Mouse (Mus musculus) neural tube, embryonic 12.5 days (tissue): ENCODE data around the gene Kdm4a. TPM values are rescaled to one million over a fixed set of nuclear protein-coding genes. Genes with fewer than 3 reads are reported as not detected.
A peak's percentile ranks its signal among the peaks of the same experiment; 100 is the strongest.

ENCODE experiments used
- ATAC-seq: fragments of 200-750 bp; cut with Nextera tagmentation; 2 replicates; pipeline ENCODE4 v1.8.0; 2017; ENCODE audit warnings: low read depth, mild to moderate bottlenecking, moderate TSS enrichment, moderate library complexity; ENCODE audit not compliant: low FRiP score
- H3K27ac ChIP-seq: fragments of 300-500 bp; sonication (generic); 2 replicates; pipeline ENCODE4 v1.5.1; 2016
- H3K27me3 ChIP-seq: fragments of 300-500 bp; sonication (generic); replicated peaks from 2 replicates; pipeline ENCODE4 v1.6.1; 2016; ENCODE audit warnings: mild to moderate bottlenecking
- H3K36me3 ChIP-seq: fragments of 300-500 bp; sonication (generic); 2 replicates; pipeline ENCODE4 v1.6.1; 2016; ENCODE audit warnings: mild to moderate bottlenecking
- H3K4me1 ChIP-seq: fragments of 300-500 bp; sonication (generic); 2 replicates; pipeline ENCODE4 v1.6.1; 2016
- H3K4me2 ChIP-seq: fragments of 300-500 bp; sonication (generic); replicated peaks from 2 replicates; pipeline ENCODE4 v1.6.1; 2016; ENCODE audit warnings: mild to moderate bottlenecking
- H3K4me3 ChIP-seq: fragments of 300-500 bp; sonication (generic); 2 replicates; pipeline ENCODE4 v1.5.1; 2016
- H3K9ac ChIP-seq: fragments of 300-500 bp; sonication (generic); 2 replicates; pipeline ENCODE4 v1.6.1; 2016; ENCODE audit warnings: mild to moderate bottlenecking
- H3K9me3 ChIP-seq: fragments of 300-500 bp; sonication (generic); 2 replicates; pipeline ENCODE4 v1.6.1; 2016; ENCODE audit warnings: mild to moderate bottlenecking
- WGBS: fragments of 180-500 bp; shearing (Covaris S2); methylation state at CpG from one replicate; pipeline ENCODE4 v1.1.7; 2016; 5-methylcytosine and 5-hydroxymethylcytosine counted together
- polyA plus RNA-seq: library from polyadenylated mRNA; unstranded; fragments of >200 nt; fragmentation: Nextera tagmentation; extraction: Ambion mirVana; gene quantifications from 2 replicates; pipeline ENCODE4 v1.2.1, GENCODE M21; 2016

The Kdm4a gene
- polyA plus RNA-seq, 1 experiment from 2014 or later: 55.1 TPM

DNA sequence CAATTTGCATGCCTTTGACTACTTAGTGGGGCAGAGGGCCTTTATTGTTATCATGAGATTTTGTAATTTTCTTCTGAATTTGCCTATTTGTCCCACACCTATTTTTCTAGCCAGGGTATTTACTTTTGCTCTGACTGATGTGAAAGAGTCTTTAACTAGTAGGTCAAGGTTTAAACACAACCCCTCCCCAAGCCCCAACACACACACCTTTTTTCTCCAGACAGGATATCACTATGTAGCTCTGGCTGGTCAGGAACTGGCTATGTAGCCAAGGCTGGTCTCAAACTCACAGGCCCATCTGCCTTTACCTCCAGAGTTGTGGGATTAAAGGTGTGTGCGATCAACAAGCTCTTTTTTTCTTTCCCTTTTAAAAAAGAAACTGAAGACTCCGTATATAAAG is 19.2 kb upstream of the Kdm4a start:
- WGBS: 85% methylated on average over 2 of the region's 2 CpGs
- Histone ChIP-seq H3K4me3 (no peak overlapping the region), H3K27ac (no peak overlapping the region), H3K4me1 (no peaks in the 10 kb centered on the region), H3K27me3 (no peaks in the 10 kb centered on the region), H3K36me3 (no peaks in the 10 kb centered on the region), H3K9ac (no peak overlapping the region), H3K4me2 (no peak overlapping the region), H3K9me3 (no peaks in the 10 kb centered on the region)
- ATAC-seq: no peak

DNA sequence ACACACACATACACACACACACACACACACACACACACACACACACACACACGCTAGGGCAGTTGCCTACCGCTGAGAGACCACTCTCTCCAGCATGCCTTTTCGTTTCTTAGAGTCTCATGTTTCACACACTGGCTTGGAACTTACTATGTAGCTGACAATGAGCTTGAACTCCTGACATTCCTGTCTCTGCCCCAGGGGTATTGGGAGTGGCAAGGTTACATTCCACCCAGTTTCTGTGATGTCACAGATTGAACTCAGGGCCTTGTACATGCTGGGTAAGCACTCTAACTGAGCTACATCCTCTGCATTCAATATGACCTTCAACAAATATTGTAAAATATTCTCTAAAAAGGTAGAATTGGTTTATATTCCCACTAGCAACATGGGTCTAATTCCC is 18.8 kb upstream of the Kdm4a start:
- ATAC-seq: no peak

DNA sequence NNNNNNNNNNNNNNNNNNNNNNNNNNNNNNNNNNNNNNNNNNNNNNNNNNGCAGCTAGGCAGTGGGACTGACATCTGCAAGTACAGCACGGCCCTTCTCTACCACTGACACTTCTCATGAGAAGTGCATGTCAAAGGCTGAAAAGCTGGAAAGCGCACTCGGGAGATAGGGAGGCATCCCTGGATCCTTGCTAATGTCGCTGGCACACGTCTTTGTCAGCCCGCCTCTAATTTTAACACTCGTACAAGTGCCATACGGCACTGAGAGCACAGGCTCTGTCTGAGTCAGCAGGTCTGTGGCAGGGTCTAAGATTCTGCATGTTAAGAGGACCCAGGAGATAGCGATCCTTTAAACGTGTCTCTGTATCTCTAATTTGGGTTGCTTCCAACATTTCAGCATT is 16.3 kb upstream of the Kdm4a start:
- no peaks in the 10 kb centered on the region for H3K36me3 ChIP-seq

More for the DNA sequence above, 18.8 kb upstream of the Kdm4a start:
- H3K4me1 ChIP-seq: no peaks in the 10 kb centered on the region
- H3K4me3 ChIP-seq: no peak overlapping the region
- H3K9me3 ChIP-seq: no peaks in the 10 kb centered on the region
- no peaks in the 10 kb centered on the region for H3K27me3 ChIP-seq
- H3K27ac ChIP-seq: no peak overlapping the region
- H3K4me2 ChIP-seq: no peak overlapping the region
- WGBS: 71% methylated on average over 3 of the region's 3 CpGs
- H3K9ac ChIP-seq: no peak overlapping the region
- H3K36me3 ChIP-seq: no peaks in the 10 kb centered on the region

DNA sequence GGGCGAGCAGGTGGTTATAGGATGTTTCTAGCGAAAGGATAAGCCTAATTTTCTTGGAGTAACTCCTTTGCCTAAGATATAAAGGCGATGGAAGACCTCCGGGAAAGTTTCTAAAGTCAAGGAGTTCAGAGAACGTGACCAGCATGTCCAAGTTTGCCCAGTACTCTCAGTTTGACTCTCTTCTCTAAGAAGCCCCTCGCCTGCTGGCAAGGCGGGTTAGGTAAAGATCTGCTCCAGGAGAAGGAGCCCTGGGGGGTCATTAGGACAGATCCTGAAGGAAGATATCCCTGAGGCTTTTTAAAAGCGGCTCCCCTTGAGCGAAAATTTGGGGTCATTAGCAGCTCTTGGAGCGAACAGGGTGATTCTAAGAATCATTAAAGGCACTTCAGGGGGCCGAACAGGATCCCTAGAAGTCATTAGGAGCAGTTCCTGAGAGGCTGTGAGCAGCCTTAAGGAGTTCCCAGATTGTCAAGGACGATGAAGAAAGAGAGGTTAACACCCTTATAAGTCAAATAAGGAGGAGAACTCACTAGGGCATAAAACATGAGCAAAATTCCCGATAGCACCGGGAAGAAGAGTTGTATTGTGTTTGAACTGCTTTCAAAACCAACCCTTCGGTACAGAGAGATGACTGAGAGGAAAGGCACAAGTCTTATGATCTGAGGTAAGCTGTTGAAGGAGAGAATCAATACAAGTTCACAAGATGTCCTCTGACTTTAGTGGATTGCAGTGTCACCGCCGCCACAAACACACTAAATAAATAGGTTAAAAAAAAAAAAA is 648 bp upstream of the Kdm4a start:
- 12% methylated on average over 17 of the region's 17 CpGs for WGBS
- H3K4me3 ChIP-seq: peak overlapping the region; percentile 78
- peak overlapping the region; percentile 74 for H3K4me2 ChIP-seq
- peak overlapping the region; percentile 89 for H3K27ac ChIP-seq
- no peaks in the 10 kb centered on the region for H3K9me3 ChIP-seq
- H3K9ac ChIP-seq: peak overlapping the region; percentile 49
- H3K4me1 ChIP-seq: peaks cover 11% of the 10 kb centered on the region
- no peaks in the 10 kb centered on the region for H3K27me3 ChIP-seq
- peaks cover 18% of the 10 kb centered on the region for H3K36me3 ChIP-seq
- 0 out of 2 replicates have a peak, but pooled peaks have one; percentile 5 for ATAC-seq

More for the DNA sequence above, 16.3 kb upstream of the Kdm4a start:
- Histone ChIP-seq H3K9me3 (no peaks in the 10 kb centered on the region), H3K4me1 (no peaks in the 10 kb centered on the region), H3K4me3 (no peak overlapping the region), H3K4me2 (no peak overlapping the region), H3K9ac (no peak overlapping the region), H3K27ac (no peak overlapping the region), H3K27me3 (no peaks in the 10 kb centered on the region)
- no peak for ATAC-seq
- 93% methylated on average over 10 of the region's 10 CpGs for WGBS

DNA sequence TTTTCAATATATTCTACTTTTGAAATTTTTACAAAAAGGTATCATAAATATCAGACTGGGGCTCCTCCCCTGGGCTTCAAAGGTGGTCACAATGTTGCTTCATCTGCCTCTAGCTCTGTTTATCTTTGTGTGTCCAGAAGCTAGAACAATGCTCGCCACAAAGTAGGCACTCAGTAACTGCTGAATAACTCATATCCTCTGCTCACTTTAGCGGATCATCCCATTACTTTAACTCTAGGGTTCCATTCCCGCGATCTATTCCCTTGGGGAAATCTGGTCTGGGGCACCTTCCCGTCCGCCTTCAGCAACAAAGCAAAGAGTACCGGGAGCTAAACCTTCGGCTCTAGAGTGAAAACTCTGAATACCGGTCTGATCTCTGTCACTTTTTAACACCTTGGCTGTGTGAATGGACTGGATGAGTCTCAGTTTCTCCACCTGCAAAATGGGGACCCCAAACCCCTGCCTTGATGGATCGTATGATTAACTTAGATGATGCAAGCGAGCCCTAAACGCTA is 834 bp downstream of the Kdm4a start:
- no peaks in the 10 kb centered on the region for H3K9me3 ChIP-seq
- H3K4me3 ChIP-seq: peak overlapping the region; percentile 78
- peaks cover 33% of the 10 kb centered on the region for H3K36me3 ChIP-seq
- H3K27me3 ChIP-seq: no peaks in the 10 kb centered on the region
- H3K4me1 ChIP-seq: peaks cover 11% of the 10 kb centered on the region
- H3K9ac ChIP-seq: peak overlapping the region; percentile 73
- H3K4me2 ChIP-seq: peak overlapping the region; percentile 74
- H3K27ac ChIP-seq: peak overlapping the region; percentile 89; the same call in 1 of the 2 replicates
- whole genome bisulfite sequencing: 2% methylated on average over 12 of the region's 12 CpGs
- ATAC-seq: no peak

DNA sequence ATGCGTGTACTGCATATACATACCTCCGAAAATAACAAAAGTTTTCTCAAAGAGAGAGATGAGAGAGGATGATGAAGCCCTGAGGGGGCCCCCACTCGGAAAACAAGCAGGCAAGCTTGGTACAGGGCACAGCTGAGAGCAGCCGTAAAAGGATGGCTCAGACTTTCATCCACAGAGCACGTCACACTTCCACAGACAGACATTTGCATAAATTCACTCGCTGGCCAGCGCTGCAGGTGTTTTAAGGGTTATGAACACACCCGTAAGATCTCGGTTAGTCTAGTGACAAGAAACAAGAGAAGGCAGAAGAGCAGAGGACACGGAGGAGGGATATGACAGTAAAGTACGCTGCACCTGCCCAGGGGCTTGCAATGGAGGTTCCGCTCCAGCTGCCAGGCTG is 7.4 kb downstream of the Kdm4a start:
- ATAC-seq: no peak
- Histone ChIP-seq H3K9me3 (no peaks in the 10 kb centered on the region), H3K9ac (no peak overlapping the region), H3K27ac (no peak overlapping the region), H3K36me3 (peaks cover 96% of the 10 kb centered on the region), H3K4me3 (no peak overlapping the region), H3K4me2 (no peak overlapping the region), H3K27me3 (no peaks in the 10 kb centered on the region), H3K4me1 (no peaks in the 10 kb centered on the region)
- 94% methylated on average over 12 of the region's 12 CpGs for WGBS

DNA sequence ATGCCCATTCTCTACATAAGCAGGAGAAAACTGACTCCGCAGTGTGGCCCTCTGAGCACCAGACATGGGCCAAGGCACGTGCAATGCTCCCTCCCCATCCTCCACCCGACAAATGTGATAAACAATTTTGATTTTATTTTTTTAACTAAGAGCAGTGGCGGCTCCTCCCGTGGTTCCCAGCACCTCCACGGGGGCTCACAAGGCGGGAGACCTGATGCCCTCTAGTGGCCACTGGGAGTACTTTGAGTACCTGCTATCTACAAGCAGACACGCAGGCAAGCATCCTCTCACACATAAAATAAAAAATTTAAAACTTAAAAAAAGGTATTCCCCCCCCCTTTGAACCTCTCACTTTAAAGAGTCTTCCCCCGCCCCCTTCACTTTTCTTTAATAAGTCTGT is 8.8 kb downstream of the Kdm4a start:
- Histone ChIP-seq H3K4me1 (no peaks in the 10 kb centered on the region), H3K9ac (no peak overlapping the region), H3K4me3 (no peak overlapping the region), H3K9me3 (no peaks in the 10 kb centered on the region), H3K27me3 (no peaks in the 10 kb centered on the region), H3K36me3 (peaks cover 97% of the 10 kb centered on the region), H3K4me2 (no peak overlapping the region), H3K27ac (no peak overlapping the region)
- 88% methylated on average over 9 of the region's 9 CpGs for WGBS
- no peak for ATAC-seq

DNA sequence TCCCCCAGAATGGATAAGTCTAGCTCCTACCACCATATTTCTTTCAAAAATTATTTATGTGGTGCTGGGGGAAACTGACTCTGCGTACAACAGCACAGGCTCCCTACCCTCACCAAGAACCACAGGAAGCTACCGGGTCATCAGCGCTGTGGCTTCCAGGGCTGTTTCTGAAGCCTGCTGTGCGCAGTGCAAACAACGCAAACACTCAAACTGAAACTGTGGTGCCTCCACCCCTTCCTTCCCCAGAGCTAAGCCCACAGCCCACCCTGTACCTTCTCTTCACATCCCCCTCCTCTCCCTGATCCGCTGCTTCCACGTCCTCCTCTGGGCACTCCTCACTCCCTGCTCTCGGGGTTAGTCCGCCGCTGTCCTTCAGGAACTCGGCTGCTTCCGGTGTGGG is 17.7 kb downstream of the Kdm4a start:
- Histone ChIP-seq H3K36me3 (peaks cover 96% of the 10 kb centered on the region), H3K4me2 (no peak overlapping the region), H3K4me3 (no peak overlapping the region), H3K27me3 (no peaks in the 10 kb centered on the region), H3K27ac (no peak overlapping the region), H3K4me1 (no peaks in the 10 kb centered on the region), H3K9me3 (no peaks in the 10 kb centered on the region), H3K9ac (no peak overlapping the region)
- no peak for ATAC-seq
- 94% methylated on average over 12 of the region's 12 CpGs for WGBS

DNA sequence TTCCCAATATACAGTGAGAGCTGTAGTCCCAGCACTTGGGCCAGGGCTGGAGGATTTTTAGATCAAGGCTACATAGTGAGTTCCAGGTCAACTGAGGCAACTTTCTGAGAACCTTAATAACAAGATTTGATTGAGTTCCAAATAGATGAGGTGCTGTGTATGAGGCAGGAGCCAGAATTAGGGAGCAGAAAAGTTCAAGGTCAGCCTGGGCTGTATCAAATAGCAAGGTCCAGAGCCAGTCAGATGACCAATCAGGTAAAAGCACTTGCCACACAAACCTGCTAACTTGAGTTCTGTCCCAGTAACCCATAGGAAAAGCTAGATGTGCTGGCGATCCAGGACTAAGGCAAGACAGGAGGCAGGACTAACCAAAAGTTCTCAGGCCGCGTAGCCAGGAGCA is 22.2 kb downstream of the Kdm4a start:
- Histone ChIP-seq H3K4me1 (no peaks in the 10 kb centered on the region), H3K9me3 (no peaks in the 10 kb centered on the region), H3K27ac (no peak overlapping the region), H3K4me2 (no peak overlapping the region), H3K27me3 (no peaks in the 10 kb centered on the region), H3K9ac (no peak overlapping the region), H3K36me3 (peaks cover 96% of the 10 kb centered on the region), H3K4me3 (no peak overlapping the region)
- WGBS: 100% methylated on average over 3 of the region's 3 CpGs
- ATAC-seq: no peak

DNA sequence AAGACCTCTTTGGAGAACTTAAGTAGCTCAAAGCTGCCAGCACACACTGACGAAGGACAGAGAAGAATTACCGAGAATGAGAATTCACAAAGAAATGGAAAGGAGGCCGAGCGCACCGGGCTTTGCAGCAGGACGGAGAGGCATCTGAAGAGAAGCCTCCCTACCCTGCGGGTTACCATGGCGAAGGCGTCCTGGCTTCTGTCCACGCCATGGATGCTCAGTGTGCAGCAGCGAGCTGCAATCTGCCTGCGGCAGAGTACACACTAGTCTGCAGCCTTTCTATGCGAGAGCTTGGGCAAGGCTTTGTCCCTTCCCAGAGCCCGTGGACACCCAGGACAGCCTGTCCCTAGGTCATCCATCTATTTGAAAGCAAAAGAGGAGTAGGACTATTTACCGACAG is 23.3 kb downstream of the Kdm4a start:
- Histone ChIP-seq H3K4me3 (no peak overlapping the region), H3K9me3 (no peaks in the 10 kb centered on the region), H3K27me3 (no peaks in the 10 kb centered on the region), H3K4me2 (no peak overlapping the region), H3K36me3 (peaks cover 96% of the 10 kb centered on the region), H3K27ac (no peak overlapping the region), H3K4me1 (no peaks in the 10 kb centered on the region), H3K9ac (no peak overlapping the region)
- 88% methylated on average over 15 of the region's 15 CpGs for WGBS
- ATAC-seq: no peak

DNA sequence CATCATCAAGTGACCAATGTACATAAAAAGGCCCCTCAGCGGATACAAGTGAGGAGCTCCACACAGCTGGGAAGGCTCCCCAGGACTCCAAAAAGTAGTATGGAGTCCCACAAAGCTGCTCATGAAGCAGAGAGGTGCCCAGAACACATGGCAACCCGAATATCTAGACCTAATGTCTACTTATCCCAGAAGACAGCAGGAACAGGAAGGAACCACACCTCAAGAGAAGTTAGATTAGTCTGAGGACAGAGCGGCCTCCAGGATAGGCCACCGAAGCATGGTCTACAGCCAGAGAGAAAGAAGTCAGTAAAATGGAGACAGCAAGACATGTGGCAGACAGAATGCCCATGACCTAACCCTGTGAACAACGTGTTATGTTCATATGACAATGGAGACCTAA is 25.0 kb downstream of the Kdm4a start:
- Histone ChIP-seq H3K27ac (no peak overlapping the region), H3K27me3 (no peaks in the 10 kb centered on the region), H3K9me3 (no peaks in the 10 kb centered on the region), H3K4me3 (no peak overlapping the region), H3K4me2 (no peak overlapping the region), H3K9ac (no peak overlapping the region), H3K36me3 (peaks cover 95% of the 10 kb centered on the region), H3K4me1 (no peaks in the 10 kb centered on the region)
- WGBS: 89% methylated on average over 5 of the region's 5 CpGs
- no peak for ATAC-seq

DNA sequence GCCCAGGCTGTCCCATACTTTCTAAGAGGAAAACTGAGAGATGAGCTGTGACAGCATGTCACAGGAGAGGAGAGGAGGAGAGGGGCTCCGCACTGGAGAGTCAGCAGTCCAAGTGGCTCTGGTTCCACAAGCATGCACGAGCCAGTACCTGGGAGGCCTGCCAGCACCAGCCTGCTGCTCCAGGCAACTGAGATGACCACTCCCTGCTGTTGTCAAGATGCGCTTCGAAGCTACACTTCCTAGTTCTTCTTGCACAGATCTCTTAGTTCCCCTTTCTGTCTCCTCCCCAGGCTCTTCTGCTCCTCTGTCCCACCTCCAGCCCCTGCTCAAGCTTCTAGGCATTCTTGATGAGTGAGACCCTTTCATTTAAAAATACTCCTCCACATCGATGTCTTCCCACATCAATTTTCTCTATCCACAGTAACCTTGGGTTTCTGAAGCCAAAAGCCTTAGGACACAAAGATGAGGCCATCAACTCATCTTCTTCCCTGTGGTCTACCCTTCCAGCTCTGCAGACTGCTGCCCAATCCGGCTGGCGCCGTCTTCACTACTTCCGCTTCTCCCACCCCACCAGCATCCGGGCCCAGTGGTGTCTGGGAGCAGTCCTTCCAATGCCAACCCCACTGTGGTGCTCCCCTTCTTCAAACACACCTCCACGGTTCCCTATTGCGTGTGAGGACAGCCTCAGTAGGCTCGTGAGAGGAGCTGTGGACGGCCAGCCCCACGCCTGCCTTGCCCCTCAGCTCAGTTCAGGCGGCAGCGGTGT is 27.6 kb downstream of the Kdm4a start:
- Histone ChIP-seq H3K36me3 (peaks cover 97% of the 10 kb centered on the region), H3K4me2 (no peak overlapping the region), H3K4me3 (no peak overlapping the region), H3K9me3 (no peaks in the 10 kb centered on the region), H3K4me1 (no peaks in the 10 kb centered on the region), H3K27me3 (no peaks in the 10 kb centered on the region), H3K9ac (no peak overlapping the region), H3K27ac (no peak overlapping the region)
- ATAC-seq: no peak
- 96% methylated on average over 17 of the region's 17 CpGs for WGBS
